Mouse (Mus musculus) myocyte (in vitro differentiated cells): ENCODE data around the gene Adarb2. TPM values are rescaled to one million over a fixed set of nuclear protein-coding genes. Genes with fewer than 3 reads are reported as not detected.

Experiments
- H3K27me3 ChIP-seq: one replicate; pipeline ENCODE4 v1.6.1; 2011; ENCODE audit not compliant: control insufficient read depth, insufficient read depth, insufficient read length
- H3K36me3 ChIP-seq: one replicate; pipeline ENCODE4 v1.6.1; 2011; ENCODE audit not compliant: control insufficient read depth, insufficient read depth
- H3K4me2 ChIP-seq: one replicate; pipeline ENCODE4 v1.6.1; 2011; ENCODE audit warnings: low read depth, control low read depth
- H3K4me3 ChIP-seq: one replicate; pipeline ENCODE4 v1.5.1; 2011; ENCODE audit warnings: mild to moderate bottlenecking, control low read depth, moderate library complexity
- H3K79me2 ChIP-seq: one replicate; pipeline ENCODE4 v1.6.1; 2011; ENCODE audit not compliant: control insufficient read depth, insufficient read depth
- H3ac ChIP-seq: one replicate; pipeline ENCODE4 v1.6.1; 2011; ENCODE audit not compliant: control insufficient read depth, insufficient read length
- CEBPB ChIP-seq: IDR thresholded peaks from 2 replicates; pipeline ENCODE4 v1.6.1; 2011; ENCODE audit warnings: mild to moderate bottlenecking, moderate library complexity; ENCODE audit not compliant: poor library complexity, insufficient read depth, severe bottlenecking
- E2F4 ChIP-seq: IDR thresholded peaks from one replicate; pipeline ENCODE4 v1.6.1; 2011; ENCODE audit warnings: mild to moderate bottlenecking, control low read depth, moderate library complexity; ENCODE audit not compliant: insufficient read depth
- MAX ChIP-seq: IDR thresholded peaks from one replicate; pipeline ENCODE4 v1.6.1; 2011; ENCODE audit warnings: low read depth, mild to moderate bottlenecking, control low read depth
- MYOD1 ChIP-seq, 3 experiments: IDR thresholded peaks; one replicate each; pipeline ENCODE4 v1.6.1; 2011; ENCODE audit warnings: control low read depth in 2 of 3, low read depth in 2 of 3, mild to moderate bottlenecking in 2 of 3, moderate library complexity in 1 of 3; ENCODE audit not compliant: insufficient read length in 2 of 3, control insufficient read depth in 1 of 3
- MYOG ChIP-seq, 3 experiments: IDR thresholded peaks; one replicate each; pipeline ENCODE4 v1.6.1; 2011; ENCODE audit warnings: control low read depth in 2 of 3, low read depth in 2 of 3, mild to moderate bottlenecking in 2 of 3; ENCODE audit not compliant: insufficient read length in 2 of 3, control insufficient read depth in 1 of 3, insufficient read depth in 1 of 3
- POLR2A ChIP-seq: IDR thresholded peaks from one replicate; pipeline ENCODE4 v1.6.1; 2011; ENCODE audit warnings: low read depth, mild to moderate bottlenecking, control low read depth, moderate library complexity; ENCODE audit not compliant: insufficient read length
- POLR2AphosphoS2 ChIP-seq: IDR thresholded peaks from one replicate; pipeline ENCODE4 v1.6.1; 2011; ENCODE audit warnings: low read depth, control low read depth; ENCODE audit not compliant: insufficient read length
- REST ChIP-seq: IDR thresholded peaks from one replicate; pipeline ENCODE4 v1.6.1; 2011; ENCODE audit warnings: mild to moderate bottlenecking, control low read depth, moderate library complexity; ENCODE audit not compliant: insufficient read depth, insufficient read length
- SRF ChIP-seq: IDR thresholded peaks from one replicate; pipeline ENCODE4 v1.6.1; 2011; ENCODE audit warnings: low read depth; ENCODE audit not compliant: control insufficient read depth, insufficient read length
- TCF12 ChIP-seq: IDR thresholded peaks from one replicate; pipeline ENCODE4 v1.6.1; 2011; ENCODE audit warnings: mild to moderate bottlenecking, control low read depth; ENCODE audit not compliant: poor library complexity, insufficient read depth, severe bottlenecking
- TCF3 ChIP-seq: IDR thresholded peaks from one replicate; pipeline ENCODE4 v1.6.1; 2011; ENCODE audit warnings: low read depth, control low read depth; ENCODE audit not compliant: insufficient read length
- USF1 ChIP-seq: IDR thresholded peaks from one replicate; pipeline ENCODE4 v1.6.1; 2011; ENCODE audit warnings: low read depth, mild to moderate bottlenecking, control low read depth, moderate library complexity
- polyA plus RNA-seq: library from polyadenylated mRNA; unstranded; fragments of >200 nt; fragmentation: generic; extraction: Trizol; gene quantifications from one replicate; pipeline ENCODE4 v1.2.1, GENCODE M21; 2012; ENCODE audit warnings: missing spikeins

The Adarb2 gene
- polyA plus RNA-seq, 1 experiment, result not detected

DNA sequence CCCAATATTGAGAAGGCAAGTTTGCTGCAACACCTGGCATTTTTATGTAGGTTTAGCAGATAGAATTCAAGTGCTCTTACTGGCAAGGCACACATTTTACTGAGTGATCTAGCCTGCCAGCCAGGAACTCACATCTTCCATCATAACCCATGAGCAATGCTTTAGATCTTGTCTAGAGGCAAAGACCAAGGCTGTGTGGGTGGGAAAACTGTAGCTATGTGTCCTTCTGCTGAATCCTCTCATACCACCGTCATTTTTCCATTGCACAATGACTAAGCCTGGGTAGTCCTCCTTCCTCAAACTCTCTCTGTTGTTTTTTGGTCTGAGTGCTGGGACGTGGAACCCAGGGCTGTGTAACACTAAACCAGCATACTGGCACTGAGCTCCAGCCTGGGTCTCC is 340.0 kb downstream of the Adarb2 start:
- TF ChIP-seq REST (no peak), TCF3 (no peak), SRF (no peak), POLR2A (no peak), MYOD1 (IDR thresholded peaks at IDR 0.05; ENCODE audit: control insufficient read depth in 1 of 3, insufficient read length in 2 of 3, low read depth in 2 of 3) (no peak), TCF12 (no peak), POLR2AphosphoS2 (no peak), USF1 (no peak), MAX (no peak)
- H3K4me3 ChIP-seq, result no peak overlapping the region
- H3K36me3 ChIP-seq, result no peaks in the 10 kb centered on the region

DNA sequence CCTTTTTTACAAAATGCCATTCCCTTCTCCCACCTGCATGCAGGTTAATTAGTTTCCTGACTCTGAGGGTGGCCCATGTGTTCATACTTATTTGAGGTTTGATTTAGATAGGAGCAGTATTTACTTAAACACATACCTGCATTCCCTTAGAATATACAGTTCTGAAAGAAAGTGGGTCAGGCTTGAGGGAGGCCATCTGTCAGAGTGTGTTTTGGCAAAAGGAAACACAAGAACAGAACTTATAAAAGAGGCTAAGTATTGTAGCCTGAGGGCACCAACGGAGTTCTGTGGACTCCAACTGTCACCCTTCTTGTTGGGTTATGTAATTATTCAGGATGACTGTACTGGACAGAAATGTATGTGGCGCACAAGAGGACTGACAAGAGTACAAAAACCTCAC is 349.6 kb downstream of the Adarb2 start:
- TF ChIP-seq CEBPB, result no peak
- no peak for TF ChIP-seq SRF
- no peak for TF ChIP-seq POLR2A
- no peak for TF ChIP-seq MAX
- no peak for TF ChIP-seq POLR2AphosphoS2
- TF ChIP-seq USF1, result no peak
- TF ChIP-seq TCF3, result no peak
- H3K4me2 ChIP-seq, result no peak overlapping the region
- H3K36me3 ChIP-seq, result no peaks in the 10 kb centered on the region
- no peak overlapping the region for H3K4me3 ChIP-seq
- no peak overlapping the region for H3ac ChIP-seq
- H3K79me2 ChIP-seq, result no peaks in the 10 kb centered on the region
- H3K27me3 ChIP-seq, result no peaks in the 10 kb centered on the region

More for the DNA sequence above, 340.0 kb downstream of the Adarb2 start:
- Histone ChIP-seq H3K27me3 (no peaks in the 10 kb centered on the region), H3K4me2 (no peak overlapping the region), H3ac (no peak overlapping the region), H3K79me2 (no peaks in the 10 kb centered on the region)

DNA sequence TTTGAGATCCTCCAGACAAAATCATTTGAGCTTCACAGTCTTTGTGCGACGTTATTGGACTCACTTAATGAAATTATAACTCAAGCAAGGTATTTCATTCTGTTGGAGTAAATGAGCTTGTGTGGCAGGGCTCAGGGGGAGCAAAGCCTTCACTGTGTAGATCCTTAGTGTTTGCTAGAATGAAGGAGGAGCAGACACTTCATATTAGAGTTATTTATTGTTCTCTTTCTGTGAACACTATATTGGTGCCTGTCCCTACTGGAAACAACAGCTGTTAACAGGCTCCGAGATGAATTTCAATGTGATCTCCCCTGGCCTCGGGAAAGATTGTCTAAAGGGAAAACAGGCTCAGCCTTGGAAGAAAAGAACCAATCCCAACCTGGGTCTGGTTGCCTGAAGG is 355.1 kb downstream of the Adarb2 start:
- no peak overlapping the region for H3K4me3 ChIP-seq
- no peaks in the 10 kb centered on the region for H3K79me2 ChIP-seq
- H3K4me2 ChIP-seq, result no peak overlapping the region
- TF ChIP-seq MAX (no peak), E2F4 (no peak), REST (no peak), USF1 (no peak), TCF12 (no peak), SRF (no peak), POLR2AphosphoS2 (no peak), MYOD1 (IDR thresholded peaks at IDR 0.05; ENCODE audit: control insufficient read depth in 1 of 3, insufficient read length in 2 of 3, low read depth in 2 of 3) (no peak), TCF3 (no peak), CEBPB (no peak), MYOG (IDR thresholded peaks at IDR 0.05; ENCODE audit: control insufficient read depth in 1 of 3, insufficient read depth in 1 of 3, insufficient read length in 2 of 3, low read depth in 2 of 3) (no peak), POLR2A (no peak)
- H3K27me3 ChIP-seq, result no peaks in the 10 kb centered on the region
- H3K36me3 ChIP-seq, result no peaks in the 10 kb centered on the region
- H3ac ChIP-seq, result no peak overlapping the region

DNA sequence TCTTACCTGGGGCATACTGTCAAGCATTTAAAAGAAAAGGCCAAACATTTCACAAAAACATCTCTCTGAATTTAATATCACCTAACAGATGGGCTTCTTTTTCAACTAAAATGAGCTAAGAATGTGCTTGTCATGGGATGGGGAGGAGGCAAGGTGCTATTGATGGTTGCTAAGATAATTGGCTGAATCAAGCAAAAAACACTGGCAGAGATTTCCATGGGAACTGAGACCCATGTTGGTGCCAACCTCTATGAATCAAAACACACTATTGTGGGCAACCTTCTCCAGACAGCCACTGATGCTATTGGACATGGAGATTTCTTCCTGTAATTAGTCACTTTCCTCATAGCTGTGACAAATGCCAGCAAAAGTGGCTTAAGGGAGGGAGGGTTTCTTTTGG is 357.8 kb downstream of the Adarb2 start:
- H3K4me2 ChIP-seq, result no peak overlapping the region
- H3K36me3 ChIP-seq, result no peaks in the 10 kb centered on the region
- H3ac ChIP-seq, result no peak overlapping the region
- TF ChIP-seq TCF3, result no peak
- no peak for TF ChIP-seq MYOG (IDR thresholded peaks at IDR 0.05; ENCODE audit: control insufficient read depth in 1 of 3, insufficient read depth in 1 of 3, insufficient read length in 2 of 3, low read depth in 2 of 3)
- TF ChIP-seq CEBPB, result no peak
- no peak for TF ChIP-seq TCF12
- TF ChIP-seq E2F4, result no peak
- TF ChIP-seq POLR2A, result no peak
- no peak for TF ChIP-seq POLR2AphosphoS2
- no peak for TF ChIP-seq USF1
- TF ChIP-seq SRF, result no peak
- H3K79me2 ChIP-seq, result no peaks in the 10 kb centered on the region
- H3K27me3 ChIP-seq, result no peaks in the 10 kb centered on the region
- no peak overlapping the region for H3K4me3 ChIP-seq

- H3K27me3 ChIP-seq, result no peaks in the 10 kb centered on the region
- H3K79me2 ChIP-seq, result no peaks in the 10 kb centered on the region
- no peak for TF ChIP-seq POLR2AphosphoS2
- TF ChIP-seq SRF, result no peak
- no peak for TF ChIP-seq MYOG (IDR thresholded peaks at IDR 0.05; ENCODE audit: control insufficient read depth in 1 of 3, insufficient read depth in 1 of 3, insufficient read length in 2 of 3, low read depth in 2 of 3)
- TF ChIP-seq CEBPB, result no peak
- no peak for TF ChIP-seq E2F4
- TF ChIP-seq TCF12, result no peak
- no peak for TF ChIP-seq MYOD1 (IDR thresholded peaks at IDR 0.05; ENCODE audit: control insufficient read depth in 1 of 3, insufficient read length in 2 of 3, low read depth in 2 of 3)
- TF ChIP-seq USF1, result no peak
- TF ChIP-seq TCF3, result no peak
- no peak for TF ChIP-seq REST
- TF ChIP-seq POLR2A, result no peak
- TF ChIP-seq MAX, result no peak
- H3K36me3 ChIP-seq, result no peaks in the 10 kb centered on the region
- no peak overlapping the region for H3ac ChIP-seq
- H3K4me2 ChIP-seq, result no peak overlapping the region
- no peak overlapping the region for H3K4me3 ChIP-seq
Observed at GRCm38 (mm10) chr13:8563161-8563560, 360.5 kb downstream of the Adarb2 start.
